Mouse (Mus musculus): ENCODE results near the gene Prss16. TPM values are rescaled to one million over a fixed set of nuclear protein-coding genes. Genes with fewer than 3 reads are reported as not detected.
A peak's percentile ranks its signal among the peaks of the same experiment; 100 is the strongest.

Prss16 gene
- polyA plus RNA-seq, 1 experiment from 2014 or later, result 0.46 TPM

DNA sequence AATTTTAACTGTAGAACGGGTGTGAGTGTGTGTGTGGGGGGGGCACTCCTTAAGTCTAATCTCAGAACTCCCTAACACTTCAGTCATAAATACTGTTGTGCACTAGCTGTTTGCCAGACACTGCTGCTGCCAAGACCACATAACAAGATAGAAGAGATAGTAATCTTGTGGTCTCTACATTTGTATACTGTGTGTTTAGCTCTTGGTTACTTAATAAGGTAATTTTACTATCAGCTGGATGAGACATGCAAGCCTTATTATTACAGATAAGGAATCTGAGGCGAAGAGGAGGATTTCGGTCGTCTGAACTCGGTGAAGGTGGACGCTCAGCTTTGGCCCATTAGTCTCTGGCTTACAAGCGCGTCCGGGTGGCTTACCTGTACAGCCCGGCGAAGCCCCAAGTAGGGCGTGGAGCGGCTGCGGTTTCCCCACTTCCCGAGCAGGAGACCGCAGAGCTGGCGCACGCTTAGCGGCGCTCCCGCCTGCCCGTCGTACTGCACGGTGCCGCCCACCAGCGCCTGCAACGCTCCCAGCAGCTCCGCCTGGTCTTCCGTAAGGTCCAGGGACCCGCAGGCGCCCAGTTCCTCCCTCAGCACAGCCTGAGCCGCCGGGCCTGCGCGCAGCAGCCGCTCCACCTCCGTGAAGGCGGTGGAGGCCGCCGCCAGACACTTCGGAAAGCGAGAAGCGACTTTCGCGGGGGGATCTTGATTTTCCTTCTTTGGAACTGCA is 3.8 kb downstream of the Prss16 start:
- Histone ChIP-seq H3K27me3 (replicated peaks; ENCODE audit: control insufficient read depth, insufficient read depth, low read length) (peaks cover 100% of the 10 kb centered on the region), H3K9me3 (ENCODE audit: control insufficient read depth, low read length) (no peaks in the 10 kb centered on the region), H3K4me3 (ENCODE audit: low read depth, low read length) (peak overlapping the region; percentile 55), H3K9ac (ENCODE audit: low read length) (peak overlapping the region; percentile 8; the same call in 1 of the 2 replicates), H3K36me3 (ENCODE audit: control insufficient read depth, insufficient read depth, low read length) (no peaks in the 10 kb centered on the region), H3K4me1 (replicated peaks; ENCODE audit: control insufficient read depth, insufficient read depth, low read length) (peaks cover 7% of the 10 kb centered on the region; the same call in 1 of the 2 replicates), H3K4me2 (ENCODE audit: low read length) (peak overlapping the region; percentile 91), H3K27ac (ENCODE audit: low read depth) (no peak overlapping the region)
- ATAC-seq (replicated peaks; ENCODE audit: low FRiP score, low TSS enrichment, low read depth), result peak; percentile 85
- DNase-seq (ENCODE audit: low spot score), result peak; percentile 89
- WGBS, result under 1% methylated on average over 45 of the region's 45 CpGs

DNA sequence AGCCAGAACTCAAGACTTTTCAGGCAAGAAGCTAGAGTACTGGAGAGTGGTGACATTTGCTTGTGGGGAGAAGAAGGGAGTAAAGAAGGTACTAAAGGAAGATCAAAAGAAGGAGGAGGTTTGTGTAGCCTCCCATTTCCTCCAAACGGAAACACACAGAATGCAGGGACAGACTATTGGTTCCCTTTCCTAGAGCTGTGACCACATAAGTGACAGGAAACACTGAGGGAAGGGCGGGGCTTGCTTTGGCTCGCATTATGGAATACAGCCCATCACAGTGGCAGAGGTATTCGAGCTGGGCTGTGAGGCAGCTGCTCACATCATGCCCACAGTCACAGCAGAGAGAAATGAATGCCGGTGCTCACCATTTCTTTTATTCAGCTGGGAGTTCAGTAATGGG is 7.7 kb downstream of the Prss16 start:
- 27% methylated on average over 5 of the region's 5 CpGs for WGBS
- H3K36me3 ChIP-seq (ENCODE audit: control insufficient read depth, insufficient read depth, low read length), result no peaks in the 10 kb centered on the region
- no peak overlapping the region for H3K4me2 ChIP-seq (ENCODE audit: low read length)
- H3K4me1 ChIP-seq (replicated peaks; ENCODE audit: control insufficient read depth, insufficient read depth, low read length), result peaks cover 4% of the 10 kb centered on the region; the same call in 1 of the 2 replicates
- no peaks in the 10 kb centered on the region for H3K9me3 ChIP-seq (ENCODE audit: control insufficient read depth, low read length)
- DNase-seq (ENCODE audit: low spot score) (no peak), ATAC-seq (replicated peaks; ENCODE audit: low FRiP score, low TSS enrichment, low read depth) (no peak)
- no peak overlapping the region for H3K9ac ChIP-seq (ENCODE audit: low read length)
- H3K4me3 ChIP-seq (ENCODE audit: low read depth, low read length), result no peak overlapping the region
- H3K27me3 ChIP-seq (replicated peaks; ENCODE audit: control insufficient read depth, insufficient read depth, low read length), result peaks cover 100% of the 10 kb centered on the region
- no peak overlapping the region for H3K27ac ChIP-seq (ENCODE audit: low read depth)

DNA sequence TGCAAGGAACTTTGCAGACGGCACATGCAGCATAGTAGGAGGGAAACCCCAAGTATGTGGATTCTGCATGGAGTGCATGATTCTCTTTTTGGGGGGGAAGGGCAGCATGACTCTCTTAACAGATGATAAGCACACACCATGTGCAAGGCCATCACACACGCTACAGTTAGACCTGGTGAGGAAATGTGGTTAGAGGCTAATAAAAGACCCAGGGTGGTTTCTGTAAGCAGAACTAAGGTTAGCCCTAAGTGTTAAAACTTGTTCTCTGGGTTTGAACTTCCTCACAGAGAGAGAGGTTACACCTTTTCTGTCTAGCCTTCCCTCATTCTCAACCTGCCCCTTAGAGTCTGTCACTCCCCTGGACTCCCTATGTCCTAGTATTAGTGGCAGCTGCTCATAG is 8.2 kb downstream of the Prss16 start:
- H3K4me1 ChIP-seq (replicated peaks; ENCODE audit: control insufficient read depth, insufficient read depth, low read length), result no peaks in the 10 kb centered on the region
- no peaks in the 10 kb centered on the region for H3K36me3 ChIP-seq (ENCODE audit: control insufficient read depth, insufficient read depth, low read length)
- H3K4me2 ChIP-seq (ENCODE audit: low read length), result no peak overlapping the region
- no peak overlapping the region for H3K27ac ChIP-seq (ENCODE audit: low read depth)
- H3K27me3 ChIP-seq (replicated peaks; ENCODE audit: control insufficient read depth, insufficient read depth, low read length), result peaks cover 100% of the 10 kb centered on the region
- no peak for ATAC-seq (replicated peaks; ENCODE audit: low FRiP score, low TSS enrichment, low read depth)
- DNase-seq (ENCODE audit: low spot score), result no peak
- H3K9me3 ChIP-seq (ENCODE audit: control insufficient read depth, low read length), result no peaks in the 10 kb centered on the region
- WGBS, result 63% methylated on average over 2 of the region's 2 CpGs
- H3K4me3 ChIP-seq (ENCODE audit: low read depth, low read length), result no peak overlapping the region
- no peak overlapping the region for H3K9ac ChIP-seq (ENCODE audit: low read length)

DNA sequence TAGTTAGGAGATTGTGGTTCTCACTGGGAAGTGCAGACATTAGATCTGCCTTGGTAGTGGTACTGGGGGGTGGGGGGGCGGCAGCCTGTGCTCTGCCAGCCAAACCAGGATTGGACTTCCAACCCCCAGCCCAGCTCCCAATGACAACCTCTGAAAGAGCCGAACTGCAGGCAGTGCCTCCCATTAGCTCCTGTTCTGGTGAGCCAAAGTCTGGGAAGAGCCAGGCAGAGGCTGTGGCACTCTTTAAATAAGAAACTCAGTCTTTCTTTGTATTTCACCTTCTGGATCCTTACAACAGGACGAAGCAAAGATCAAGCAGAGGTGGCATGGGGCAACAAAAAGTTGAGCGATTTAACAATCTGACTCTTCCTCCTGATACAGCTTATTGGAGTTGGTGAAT is 10.4 kb downstream of the Prss16 start:
- Histone ChIP-seq H3K9me3 (ENCODE audit: control insufficient read depth, low read length) (no peaks in the 10 kb centered on the region), H3K36me3 (ENCODE audit: control insufficient read depth, insufficient read depth, low read length) (no peaks in the 10 kb centered on the region), H3K27me3 (replicated peaks; ENCODE audit: control insufficient read depth, insufficient read depth, low read length) (peaks cover 100% of the 10 kb centered on the region), H3K27ac (ENCODE audit: low read depth) (no peak overlapping the region), H3K9ac (ENCODE audit: low read length) (no peak overlapping the region), H3K4me1 (replicated peaks; ENCODE audit: control insufficient read depth, insufficient read depth, low read length) (no peaks in the 10 kb centered on the region), H3K4me3 (ENCODE audit: low read depth, low read length) (no peak overlapping the region), H3K4me2 (ENCODE audit: low read length) (no peak overlapping the region)
- ATAC-seq (replicated peaks; ENCODE audit: low FRiP score, low TSS enrichment, low read depth) (no peak), DNase-seq (ENCODE audit: low spot score) (peak; percentile 51)
- 34% methylated on average over 4 of the region's 4 CpGs for WGBS

DNA sequence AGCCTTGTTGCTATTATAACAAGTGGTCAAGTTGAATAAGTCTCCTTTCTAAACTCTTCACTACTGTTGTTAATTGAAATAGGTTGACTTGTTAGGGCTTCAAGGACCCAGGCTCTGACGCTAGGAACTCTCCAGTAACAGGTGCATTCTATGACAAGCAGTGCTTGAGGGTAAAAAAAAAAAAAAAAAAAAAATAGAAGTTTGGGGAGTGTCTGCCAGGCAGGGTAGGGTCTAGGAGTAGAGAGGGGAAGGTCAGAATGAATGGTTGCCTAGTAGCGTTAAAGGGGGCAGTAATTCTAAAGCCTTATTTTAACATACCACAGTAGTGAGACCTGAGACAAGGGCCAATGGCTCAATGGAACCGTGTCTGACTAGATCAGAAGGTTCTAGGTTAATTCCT is 11.1 kb downstream of the Prss16 start:
- no peaks in the 10 kb centered on the region for H3K4me1 ChIP-seq (replicated peaks; ENCODE audit: control insufficient read depth, insufficient read depth, low read length)
- peaks cover 99% of the 10 kb centered on the region for H3K27me3 ChIP-seq (replicated peaks; ENCODE audit: control insufficient read depth, insufficient read depth, low read length)
- no peaks in the 10 kb centered on the region for H3K9me3 ChIP-seq (ENCODE audit: control insufficient read depth, low read length)
- ATAC-seq (replicated peaks; ENCODE audit: low FRiP score, low TSS enrichment, low read depth) (no peak), DNase-seq (ENCODE audit: low spot score) (peak; percentile 43)
- 27% methylated on average over 3 of the region's 3 CpGs for WGBS
- no peak overlapping the region for H3K9ac ChIP-seq (ENCODE audit: low read length)
- H3K4me2 ChIP-seq (ENCODE audit: low read length), result no peak overlapping the region
- no peaks in the 10 kb centered on the region for H3K36me3 ChIP-seq (ENCODE audit: control insufficient read depth, insufficient read depth, low read length)
- H3K27ac ChIP-seq (ENCODE audit: low read depth), result no peak overlapping the region
- H3K4me3 ChIP-seq (ENCODE audit: low read depth, low read length), result no peak overlapping the region

DNA sequence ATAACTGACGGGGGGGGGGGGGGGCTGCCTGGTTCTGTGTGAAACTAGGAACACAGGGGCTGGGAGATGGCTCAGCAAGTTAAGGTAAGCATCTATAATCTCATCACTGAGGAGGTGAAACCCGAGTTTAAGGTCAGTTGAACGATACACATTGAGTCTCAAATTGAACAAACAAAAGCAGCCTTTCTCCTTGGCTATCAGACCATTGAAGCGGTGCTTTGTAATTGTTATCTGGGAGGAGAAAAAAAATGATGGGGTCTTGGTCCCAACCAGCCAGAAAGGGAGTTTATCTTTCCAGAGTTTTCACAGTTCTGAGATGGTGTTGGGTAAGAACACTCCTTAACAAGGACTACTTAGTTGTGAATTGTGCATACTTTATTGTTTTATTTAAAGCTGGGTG is 11.7 kb downstream of the Prss16 start:
- Histone ChIP-seq H3K27ac (ENCODE audit: low read depth) (no peak overlapping the region), H3K36me3 (ENCODE audit: control insufficient read depth, insufficient read depth, low read length) (no peaks in the 10 kb centered on the region), H3K4me3 (ENCODE audit: low read depth, low read length) (0 out of 2 replicates have a peak overlapping the region, but pooled peaks have one; percentile 32), H3K4me1 (replicated peaks; ENCODE audit: control insufficient read depth, insufficient read depth, low read length) (no peaks in the 10 kb centered on the region), H3K9ac (ENCODE audit: low read length) (no peak overlapping the region), H3K9me3 (ENCODE audit: control insufficient read depth, low read length) (no peaks in the 10 kb centered on the region), H3K27me3 (replicated peaks; ENCODE audit: control insufficient read depth, insufficient read depth, low read length) (peaks cover 93% of the 10 kb centered on the region), H3K4me2 (ENCODE audit: low read length) (peak overlapping the region; percentile 43; the same call in 1 of the 2 replicates)
- no peak for ATAC-seq (replicated peaks; ENCODE audit: low FRiP score, low TSS enrichment, low read depth)
- DNase-seq (ENCODE audit: low spot score), result peak; percentile 49
- WGBS, result 15% methylated on average over 4 of the region's 4 CpGs

DNA sequence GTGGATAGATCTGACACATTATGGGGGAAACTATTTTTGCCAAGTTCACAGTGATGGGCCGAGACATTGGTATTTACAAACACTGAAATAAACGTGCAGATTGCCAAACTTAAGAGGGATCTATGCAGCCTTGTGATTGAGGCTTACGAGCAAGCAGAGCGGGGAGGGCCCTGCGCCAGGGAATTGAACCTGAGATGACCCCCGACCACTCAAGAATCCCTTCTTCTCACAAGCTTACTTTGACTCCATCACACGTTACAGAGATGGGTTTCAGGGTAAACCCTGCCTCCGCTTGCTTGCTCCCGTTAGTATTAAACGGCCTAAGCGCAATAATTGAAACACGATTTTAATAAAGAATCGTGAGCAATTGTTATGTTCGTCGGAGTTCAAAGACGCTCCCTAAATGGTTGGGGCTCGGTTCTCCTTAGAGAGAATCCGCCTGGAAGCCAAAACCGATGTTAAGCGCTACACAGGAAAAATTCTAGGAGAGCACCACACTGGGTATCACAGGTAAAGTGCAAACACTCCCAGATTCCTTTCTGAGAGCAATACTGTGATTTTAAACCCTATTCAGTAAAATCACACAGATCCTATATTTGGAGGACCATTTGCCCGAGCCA is 12.2 kb downstream of the Prss16 start:
- peaks cover 88% of the 10 kb centered on the region for H3K27me3 ChIP-seq (replicated peaks; ENCODE audit: control insufficient read depth, insufficient read depth, low read length)
- ATAC-seq (replicated peaks; ENCODE audit: low FRiP score, low TSS enrichment, low read depth) (no peak), DNase-seq (ENCODE audit: low spot score) (peak; percentile 58)
- no peaks in the 10 kb centered on the region for H3K36me3 ChIP-seq (ENCODE audit: control insufficient read depth, insufficient read depth, low read length)
- peak overlapping the region; percentile 32 for H3K4me3 ChIP-seq (ENCODE audit: low read depth, low read length)
- H3K9me3 ChIP-seq (ENCODE audit: control insufficient read depth, low read length), result no peaks in the 10 kb centered on the region
- no peak overlapping the region for H3K27ac ChIP-seq (ENCODE audit: low read depth)
- peak overlapping the region; percentile 43 for H3K4me2 ChIP-seq (ENCODE audit: low read length)
- no peak overlapping the region for H3K9ac ChIP-seq (ENCODE audit: low read length)
- 2% methylated on average over 21 of the region's 21 CpGs for WGBS
- H3K4me1 ChIP-seq (replicated peaks; ENCODE audit: control insufficient read depth, insufficient read depth, low read length), result no peaks in the 10 kb centered on the region

DNA sequence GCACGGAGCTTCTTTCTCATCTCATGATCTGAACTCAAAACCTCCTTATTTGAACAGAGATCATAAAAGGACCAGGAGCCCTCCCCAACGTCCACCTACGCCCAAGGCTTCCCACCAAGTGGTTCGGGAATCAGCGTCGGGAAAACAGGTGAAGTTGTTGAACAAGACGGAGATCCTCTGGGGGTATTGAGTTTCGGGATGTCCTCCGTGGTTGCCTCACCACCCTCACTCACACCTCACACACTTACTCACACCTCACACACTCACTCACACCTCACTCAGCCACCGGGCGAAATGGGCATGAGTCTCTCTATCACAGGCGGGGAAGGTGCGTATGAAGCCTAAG is 12.7 kb downstream of the Prss16 start:
- no peak overlapping the region for H3K9ac ChIP-seq (ENCODE audit: low read length)
- peak; percentile 79 for DNase-seq (ENCODE audit: low spot score)
- WGBS, result 2% methylated on average over 13 of the region's 13 CpGs

More for the DNA sequence above, 12.7 kb downstream of the Prss16 start:
- no peak for ATAC-seq (replicated peaks; ENCODE audit: low FRiP score, low TSS enrichment, low read depth)
- H3K36me3 ChIP-seq (ENCODE audit: control insufficient read depth, insufficient read depth, low read length), result no peaks in the 10 kb centered on the region
- H3K4me2 ChIP-seq (ENCODE audit: low read length), result peak overlapping the region; percentile 43
- no peaks in the 10 kb centered on the region for H3K4me1 ChIP-seq (replicated peaks; ENCODE audit: control insufficient read depth, insufficient read depth, low read length)
- peaks cover 83% of the 10 kb centered on the region for H3K27me3 ChIP-seq (replicated peaks; ENCODE audit: control insufficient read depth, insufficient read depth, low read length)
- no peaks in the 10 kb centered on the region for H3K9me3 ChIP-seq (ENCODE audit: control insufficient read depth, low read length)
- no peak overlapping the region for H3K27ac ChIP-seq (ENCODE audit: low read depth)
- peak overlapping the region; percentile 32 for H3K4me3 ChIP-seq (ENCODE audit: low read depth, low read length)

Data from intestine, embryonic 14.5 days (tissue).